Mouse (Mus musculus): ENCODE data around the gene Gm20388. TPM values are rescaled to one million over a fixed set of nuclear protein-coding genes. Genes with fewer than 3 reads are reported as not detected.
A peak's percentile ranks its signal among the peaks of the same experiment; 100 is the strongest.

The Gm20388 gene
- total RNA-seq, 2 experiments from 2014 or later: 8.8 TPM

GRCm38 (mm10) chr8:122426145-122426544, 2515.5 kb downstream of the Gm20388 start:
- DNase-seq (ENCODE audit: extremely low spot score in 1 of 2, low spot score in 1 of 2): no peak

DNA sequence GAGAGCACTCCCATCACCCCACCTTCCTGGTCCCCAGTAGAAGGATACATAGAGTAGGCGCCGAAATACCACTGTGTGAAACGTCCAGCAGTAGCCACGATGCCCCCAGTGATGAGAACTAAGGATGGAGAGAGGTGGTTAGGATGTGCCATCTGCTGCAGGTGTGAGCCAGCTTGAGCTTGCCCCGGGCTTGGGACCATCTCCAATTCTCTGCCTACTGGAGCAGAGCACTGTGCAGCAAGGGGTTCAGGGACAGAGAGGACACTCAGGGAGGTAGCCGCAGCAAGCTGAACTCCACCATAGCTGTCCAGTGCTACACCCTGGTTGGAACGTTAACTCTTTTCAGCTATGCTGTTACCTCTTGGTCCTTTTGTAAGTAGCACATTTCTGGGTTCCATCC, 2517.0 kb downstream of the Gm20388 start:
- no peak for DNase-seq (ENCODE audit: extremely low spot score in 1 of 2, low spot score in 1 of 2)

DNA sequence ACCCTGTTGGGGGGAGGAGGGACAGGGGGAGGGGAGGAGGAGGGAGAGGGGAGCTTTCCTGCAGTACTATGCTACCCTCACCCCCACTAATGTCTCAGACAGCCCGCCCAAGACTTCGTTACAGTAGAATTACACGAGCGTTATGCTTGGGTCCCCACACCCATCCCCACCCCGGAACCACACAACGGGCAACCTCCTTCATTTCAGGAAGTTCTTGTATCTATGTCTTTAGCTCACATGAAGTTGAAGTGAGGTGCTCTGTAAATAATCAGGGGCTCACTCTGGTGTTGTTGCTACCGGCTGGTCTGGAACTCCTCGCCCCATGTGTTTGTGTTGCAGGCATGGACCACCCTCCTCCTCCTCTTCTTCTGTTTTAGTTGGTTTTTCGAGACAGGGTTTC, 2517.5 kb downstream of the Gm20388 start:
- no peak for DNase-seq (ENCODE audit: extremely low spot score in 1 of 2, low spot score in 1 of 2)

- no peak for DNase-seq (ENCODE audit: extremely low spot score in 1 of 2, low spot score in 1 of 2)
Observed at GRCm38 (mm10) chr8:122430058-122430636, 2519.5 kb downstream of the Gm20388 start.

- no peak for DNase-seq (ENCODE audit: extremely low spot score in 1 of 2, low spot score in 1 of 2)
Observed at GRCm38 (mm10) chr8:122430646-122431045, 2520.0 kb downstream of the Gm20388 start.

DNA sequence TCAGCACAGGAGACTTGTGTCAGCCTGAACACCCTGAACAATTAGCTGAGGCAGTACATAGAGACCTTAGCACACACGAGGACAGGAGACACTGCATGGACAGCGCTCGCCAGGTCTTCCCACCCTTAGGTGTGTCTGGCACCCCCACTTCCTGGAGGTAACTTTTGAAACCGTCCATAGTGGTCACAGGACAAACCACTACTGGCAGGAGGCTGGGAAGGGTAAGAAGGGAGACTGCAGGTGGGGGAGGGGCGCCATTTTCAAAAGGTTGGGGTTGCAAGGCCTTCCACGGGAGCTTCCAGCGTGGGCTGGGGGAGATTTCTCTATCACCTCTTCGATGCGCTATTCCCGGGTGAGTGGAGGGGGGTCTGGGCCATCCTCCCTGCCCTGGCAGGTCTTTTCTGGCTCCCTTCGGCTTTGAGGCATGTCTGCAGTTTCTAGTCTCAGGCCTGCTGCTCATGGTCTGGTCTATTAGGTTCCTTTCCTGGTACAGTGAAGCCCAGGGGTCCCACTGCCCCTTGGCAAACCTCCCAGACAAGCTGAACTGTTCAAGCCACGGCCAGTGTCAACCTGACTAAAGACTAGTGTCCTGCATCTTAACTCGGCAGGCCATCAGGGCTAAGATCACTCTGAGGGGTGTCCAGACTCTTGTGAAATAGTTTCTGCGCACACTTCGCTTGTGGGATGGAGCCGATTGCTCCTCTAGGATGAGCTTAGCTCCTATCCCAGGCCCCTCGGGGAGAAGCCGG, 2521.2 kb downstream of the Gm20388 start:
- no peak for DNase-seq (ENCODE audit: extremely low spot score in 1 of 2, low spot score in 1 of 2)

GRCm38 (mm10) chr8:122432443-122433268, 2522.0 kb downstream of the Gm20388 start, which contains the start of gene Cyba:
Gene Cyba (minus strand): TSS chr8:122432930.
- DNase-seq (ENCODE audit: extremely low spot score in 1 of 2, low spot score in 1 of 2): no peak

- DNase-seq (ENCODE audit: extremely low spot score in 1 of 2, low spot score in 1 of 2): no peak
Observed at GRCm38 (mm10) chr8:122433269-122433905, 2522.7 kb downstream of the Gm20388 start.

DNA sequence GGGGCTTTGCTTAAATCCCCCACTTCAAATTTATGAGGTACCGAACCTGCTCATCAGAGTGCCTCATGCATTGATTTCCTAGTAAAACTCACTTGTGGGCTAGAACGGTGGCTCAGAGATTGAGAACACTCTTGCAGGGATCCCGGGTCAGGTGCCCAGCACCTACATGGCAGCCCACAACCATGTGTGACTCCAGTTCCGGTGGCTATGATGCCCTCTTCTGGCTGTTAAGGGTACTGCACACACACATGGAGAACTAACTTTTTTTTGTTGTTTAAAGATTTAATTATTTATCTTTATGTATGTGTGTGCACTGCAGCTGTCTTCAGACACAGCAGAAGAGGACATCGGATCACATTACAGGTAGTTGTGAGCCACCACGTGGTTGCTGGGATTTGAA, 2524.7 kb downstream of the Gm20388 start:
- DNase-seq (ENCODE audit: extremely low spot score in 1 of 2, low spot score in 1 of 2): no peak

DNA sequence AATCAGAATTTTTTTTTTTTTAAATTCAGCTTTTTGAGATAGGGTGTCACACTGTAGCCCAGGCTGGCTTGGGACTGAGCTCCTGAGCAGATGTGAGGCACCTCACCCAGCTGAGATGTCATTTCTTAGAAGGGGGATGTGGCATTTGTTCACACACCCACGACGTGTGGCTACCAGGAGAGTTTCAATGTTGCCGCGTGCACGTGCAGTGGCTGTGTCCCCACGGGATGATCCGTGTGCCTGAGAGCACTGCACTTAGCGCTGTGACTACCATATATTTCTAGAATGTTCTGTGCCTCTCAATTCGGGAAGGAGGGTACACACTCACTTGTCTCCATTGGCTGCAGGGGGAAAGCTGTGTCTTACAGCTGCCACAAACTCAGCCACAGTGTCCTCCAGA, 2525.5 kb downstream of the Gm20388 start:
- DNase-seq (ENCODE audit: extremely low spot score in 1 of 2, low spot score in 1 of 2): no peak

DNA sequence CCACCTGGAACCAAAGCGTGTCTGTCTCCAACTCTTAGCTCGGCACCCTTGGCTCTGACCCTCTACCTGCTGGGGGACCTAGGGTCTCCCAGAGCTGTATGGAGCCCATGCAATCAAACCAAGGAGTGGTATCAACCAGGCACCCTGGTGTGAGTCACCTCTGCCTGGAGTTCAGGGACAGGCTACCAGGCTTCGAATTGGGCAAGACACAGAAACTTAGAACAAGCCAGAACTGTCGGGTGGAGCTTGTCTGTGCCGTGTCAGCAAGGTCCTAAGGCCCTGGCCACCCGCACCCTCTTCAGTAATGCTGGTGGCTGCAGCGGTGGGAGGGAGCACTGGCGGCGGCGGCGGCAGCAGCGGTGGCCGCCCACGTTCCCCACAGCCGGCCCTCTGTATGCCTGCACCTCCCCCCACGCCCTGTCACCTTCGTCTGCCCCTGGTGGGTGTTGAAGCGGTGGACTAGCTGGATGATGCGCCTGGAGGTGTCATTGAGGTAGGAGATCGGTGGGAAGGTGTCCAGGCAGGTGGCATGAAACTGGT, 2526.0 kb downstream of the Gm20388 start:
- DNase-seq (ENCODE audit: extremely low spot score in 1 of 2, low spot score in 1 of 2): no peak

- no peak for DNase-seq (ENCODE audit: extremely low spot score in 1 of 2, low spot score in 1 of 2)
Observed at GRCm38 (mm10) chr8:122437708-122438331, 2527.2 kb downstream of the Gm20388 start.

DNA sequence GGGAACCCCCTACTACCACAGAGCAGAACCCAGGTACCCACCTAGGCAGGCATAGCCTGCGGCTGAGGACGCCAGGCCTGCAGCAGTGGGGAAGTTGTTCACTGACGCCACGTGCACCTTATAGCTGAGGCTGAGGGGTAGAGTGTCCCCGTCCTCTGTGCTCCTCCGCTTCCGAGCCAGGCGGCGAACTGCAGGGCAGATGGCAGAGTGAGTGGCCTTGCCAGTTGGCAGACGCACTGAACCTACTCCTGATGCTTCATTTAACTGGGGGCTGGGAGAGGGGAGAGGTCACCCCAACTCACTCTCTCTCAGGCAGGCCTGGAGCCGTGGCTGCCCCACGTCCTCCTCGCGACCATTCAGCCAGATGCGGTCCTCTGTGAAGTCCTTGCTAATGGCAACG, 2528.7 kb downstream of the Gm20388 start:
- no peak for DNase-seq (ENCODE audit: extremely low spot score in 1 of 2, low spot score in 1 of 2)

DNA sequence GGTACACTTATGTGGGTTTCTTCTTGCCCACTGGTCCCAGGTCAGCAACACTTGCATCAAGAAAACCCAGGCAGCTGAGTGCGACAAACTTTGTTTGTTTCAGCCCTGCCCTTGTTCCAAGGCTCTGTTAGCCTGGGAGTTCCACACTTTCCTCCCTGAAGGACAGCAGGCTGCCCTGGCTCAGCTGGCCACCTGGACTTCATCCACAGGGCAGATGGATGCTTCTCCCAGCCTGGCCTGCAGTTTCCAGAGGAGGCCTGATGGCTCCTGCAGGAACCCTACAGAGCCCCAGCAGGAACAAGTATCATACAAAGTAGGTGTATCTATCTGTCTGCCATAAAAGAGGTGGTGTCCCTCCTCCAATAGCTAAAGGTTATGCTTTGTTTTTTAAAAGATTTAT, 2530.7 kb downstream of the Gm20388 start:
- DNase-seq (ENCODE audit: extremely low spot score in 1 of 2, low spot score in 1 of 2): no peak

GRCm38 (mm10) chr8:122442356-122442755, 2531.7 kb downstream of the Gm20388 start:
- no peak for DNase-seq (ENCODE audit: extremely low spot score in 1 of 2, low spot score in 1 of 2)

GRCm38 (mm10) chr8:122442781-122443180, 2532.1 kb downstream of the Gm20388 start:
- DNase-seq (ENCODE audit: extremely low spot score in 1 of 2, low spot score in 1 of 2): no peak

DNA sequence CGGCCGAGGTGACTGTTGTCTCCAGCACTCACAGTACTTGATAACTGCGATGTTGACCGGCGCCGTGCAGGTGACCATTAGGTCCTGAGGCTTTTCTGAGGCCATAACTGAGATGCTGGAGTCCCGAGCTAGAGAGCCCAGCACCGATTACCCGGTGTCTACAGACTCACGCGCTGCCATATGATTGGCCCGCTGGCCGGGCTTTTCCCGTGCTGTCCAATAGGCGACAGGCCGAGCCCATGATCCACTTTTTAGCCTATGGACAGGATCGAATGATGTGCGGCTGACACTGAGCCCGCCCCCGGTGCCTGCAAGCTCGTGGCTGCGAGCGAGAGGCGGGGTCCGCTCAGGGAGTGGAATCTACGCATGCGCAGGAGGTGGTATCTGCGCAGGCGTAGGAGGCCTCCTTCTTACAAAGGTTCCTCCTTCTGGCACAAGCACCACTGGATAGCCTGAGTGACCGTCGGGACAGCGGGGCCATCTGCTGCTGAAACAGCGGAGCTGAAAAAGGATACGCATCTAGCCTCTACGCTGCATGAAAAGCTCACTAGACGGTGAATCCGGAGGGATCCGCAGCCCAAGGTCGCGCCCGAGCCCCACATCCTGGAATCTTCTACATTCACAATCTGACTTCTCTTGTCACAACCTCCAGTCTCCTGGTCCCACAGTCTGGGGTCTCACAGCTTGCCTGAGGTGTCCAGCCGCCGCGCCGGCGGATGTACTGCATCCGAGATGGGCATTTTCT, 2532.8 kb downstream of the Gm20388 start, which contains the start of gene Mvd:
Gene Mvd, minus strand, starts transcription at position 161 of the 745 bp plus-strand sequence.
- DNase-seq (ENCODE audit: extremely low spot score in 1 of 2, low spot score in 1 of 2): peak; percentile 88 to 93

- peak; percentile 65 to 82 for DNase-seq (ENCODE audit: extremely low spot score in 1 of 2, low spot score in 1 of 2)
Observed at GRCm38 (mm10) chr8:122444058-122444748, 2533.6 kb downstream of the Gm20388 start.

- DNase-seq (ENCODE audit: extremely low spot score in 1 of 2, low spot score in 1 of 2): no peak
Observed at GRCm38 (mm10) chr8:122445203-122445602, 2534.6 kb downstream of the Gm20388 start.
